ENCODE assay signal across 40 mouse cellular contexts in the genomic region with DNA sequence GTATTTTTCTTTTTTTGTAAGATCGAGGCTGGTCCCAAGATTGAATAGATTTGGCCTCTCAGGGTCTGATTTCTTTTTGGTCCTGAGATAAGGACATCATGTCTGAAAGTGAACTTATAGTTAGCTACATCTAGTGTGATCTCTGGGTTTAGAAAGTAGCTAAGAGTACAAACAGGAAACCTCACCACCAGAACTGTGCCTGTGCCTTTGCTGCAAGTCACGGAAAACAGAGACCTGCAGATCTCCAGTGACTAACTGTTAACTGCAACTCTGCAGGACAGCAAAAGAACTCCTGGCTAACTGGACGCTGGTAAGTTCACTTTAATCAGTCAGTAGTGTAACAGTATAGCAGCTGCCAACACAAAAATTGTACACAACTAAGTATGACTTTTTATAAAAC. TPM values are rescaled to one million over a fixed set of nuclear protein-coding genes. Genes with fewer than 3 reads are reported as not detected.
"Had no signal": no experiment of that assay in that cellular context is flagged by ENCODE, and none has a peak within 500 bp of the region (broad histone marks: within the 10 kb centered on the region; RNA-seq: fewer than 3 reads in every experiment).

No protein-coding gene starts in this region.

- DNase-seq: gastrocnemius, adult 2 months; gastrocnemius, postnatal 14 days; gastrocnemius, postnatal 36 days; heart, adult 11 months; heart, adult 2 months; heart, postnatal 14 days; heart, postnatal 36 days; kidney, adult 18-20 months; kidney, adult 8-10 months; kidney, postnatal 14 days; kidney, postnatal 36 days; liver; liver, embryonic 13.5 days had no signal

- ATAC-seq: hindbrain, postnatal 0 days; intestine, embryonic 15.5 days; intestine, postnatal 0 days had no signal

RNA-seq across cellular contexts. Expression of a gene that starts 14.1 kb away (rescaled TPM):
- total RNA-seq: gastrocnemius, adult 2 months; gastrocnemius, postnatal 14 days; gastrocnemius, postnatal 36 days; heart, adult 2 months; heart, postnatal 14 days; heart, postnatal 36 days; hindbrain, postnatal 0 days; layer of hippocampus, adult 2 months; layer of hippocampus, postnatal 10 days; layer of hippocampus, postnatal 25 days; left cerebral cortex, adult 2 months; left cerebral cortex, postnatal 14 days; left cerebral cortex, postnatal 36 days had no signal
- polyA plus RNA-seq: frontal cortex, adult 2 months; gonadal fat pad, adult 2 months; heart, adult 2 months; heart, embryonic 11.5 days; heart, embryonic 15.5 days; heart, postnatal 0 days; hindbrain, embryonic 10.5 days; hindbrain, embryonic 12.5 days; hindbrain, embryonic 15.5 days; hindbrain, postnatal 0 days; intestine, embryonic 15.5 days; intestine, postnatal 0 days; kidney, embryonic 14.5 days; kidney, embryonic 16.5 days; large intestine, adult 2 months; limb, embryonic 10.5 days; limb, embryonic 12.5 days; limb, embryonic 14.5 days; liver, embryonic 11.5 days; liver, embryonic 13.5 days; liver, embryonic 15.5 days had no signal

RNA-seq across cellular contexts. Expression of a gene that starts 40.4 kb away (rescaled TPM):
- total RNA-seq: gastrocnemius, adult 2 months; gastrocnemius, postnatal 14 days; gastrocnemius, postnatal 36 days; heart, adult 2 months; heart, postnatal 14 days; heart, postnatal 36 days; hindbrain, postnatal 0 days; layer of hippocampus, adult 2 months; layer of hippocampus, postnatal 10 days; layer of hippocampus, postnatal 25 days; left cerebral cortex, adult 2 months; left cerebral cortex, postnatal 14 days; left cerebral cortex, postnatal 36 days had no signal
- polyA plus RNA-seq: frontal cortex, adult 2 months; gonadal fat pad, adult 2 months; heart, adult 2 months; heart, embryonic 11.5 days; heart, embryonic 13.5 days; heart, embryonic 15.5 days; heart, postnatal 0 days; hindbrain, embryonic 10.5 days; hindbrain, embryonic 12.5 days; hindbrain, embryonic 15.5 days; hindbrain, postnatal 0 days; intestine, embryonic 15.5 days; intestine, postnatal 0 days; kidney, embryonic 14.5 days; kidney, embryonic 16.5 days; large intestine, adult 2 months; limb, embryonic 10.5 days; limb, embryonic 12.5 days; limb, embryonic 14.5 days; liver, embryonic 11.5 days; liver, embryonic 13.5 days; liver, embryonic 15.5 days had no signal

RNA-seq across cellular contexts. Expression of a gene that starts 57.4 kb away (rescaled TPM):
- total RNA-seq: gastrocnemius, adult 2 months; gastrocnemius, postnatal 14 days; gastrocnemius, postnatal 36 days; heart, adult 2 months; heart, postnatal 14 days; heart, postnatal 36 days; hindbrain, postnatal 0 days; layer of hippocampus, adult 2 months; layer of hippocampus, postnatal 10 days; layer of hippocampus, postnatal 25 days; left cerebral cortex, adult 2 months; left cerebral cortex, postnatal 14 days; left cerebral cortex, postnatal 36 days had no signal
- polyA plus RNA-seq: frontal cortex, adult 2 months; gonadal fat pad, adult 2 months; heart, adult 2 months; heart, embryonic 11.5 days; heart, embryonic 13.5 days; heart, embryonic 15.5 days; heart, postnatal 0 days; hindbrain, embryonic 10.5 days; hindbrain, embryonic 12.5 days; hindbrain, embryonic 15.5 days; hindbrain, postnatal 0 days; inflammation-experienced regulatory T-cells, adult 6 months; intestine, embryonic 15.5 days; intestine, postnatal 0 days; kidney, embryonic 14.5 days; kidney, embryonic 16.5 days; large intestine, adult 2 months; limb, embryonic 10.5 days; limb, embryonic 12.5 days; limb, embryonic 14.5 days; liver, embryonic 11.5 days; liver, embryonic 13.5 days; liver, embryonic 15.5 days had no signal
